Mouse (Mus musculus) hindbrain, embryonic 12.5 days (tissue): ENCODE data around the gene Hoxb7. TPM values are rescaled to one million over a fixed set of nuclear protein-coding genes. Genes with fewer than 3 reads are reported as not detected.
A peak's percentile ranks its signal among the peaks of the same experiment; 100 is the strongest.

Source experiments
- ATAC-seq: fragments of 200-750 bp; cut with Nextera tagmentation; 2 replicates; pipeline ENCODE4 v1.8.0; 2017; ENCODE audit warnings: moderate TSS enrichment; ENCODE audit not compliant: low FRiP score
- H3K27ac ChIP-seq: fragments of 300-500 bp; sonication (generic); 2 replicates; pipeline ENCODE4 v1.5.1; 2016; ENCODE audit warnings: mild to moderate bottlenecking
- H3K27me3 ChIP-seq: fragments of 300-500 bp; sonication (generic); 2 replicates; pipeline ENCODE4 v1.6.1; 2016; ENCODE audit warnings: mild to moderate bottlenecking
- H3K36me3 ChIP-seq: fragments of 300-500 bp; sonication (generic); 2 replicates; pipeline ENCODE4 v1.6.1; 2016; ENCODE audit warnings: mild to moderate bottlenecking
- H3K4me1 ChIP-seq: fragments of 300-500 bp; sonication (generic); 2 replicates; pipeline ENCODE4 v1.6.1; 2016
- H3K4me2 ChIP-seq: fragments of 300-500 bp; sonication (generic); replicated peaks from 2 replicates; pipeline ENCODE4 v1.6.1; 2016; ENCODE audit warnings: mild to moderate bottlenecking
- H3K4me3 ChIP-seq: fragments of 300-500 bp; sonication (generic); 2 replicates; pipeline ENCODE4 v1.5.1; 2016; ENCODE audit warnings: mild to moderate bottlenecking
- H3K9ac ChIP-seq: fragments of 300-500 bp; sonication (generic); 2 replicates; pipeline ENCODE4 v1.6.1; 2016; ENCODE audit warnings: mild to moderate bottlenecking, moderate library complexity
- H3K9me3 ChIP-seq: fragments of 300-500 bp; sonication (generic); replicated peaks from 2 replicates; pipeline ENCODE4 v1.6.1; 2016; ENCODE audit warnings: mild to moderate bottlenecking
- WGBS: fragments of 180-500 bp; shearing (Covaris S2); methylation state at CpG from one replicate; pipeline ENCODE4 v1.1.7; 2016; 5-methylcytosine and 5-hydroxymethylcytosine counted together
- polyA plus RNA-seq: library from polyadenylated mRNA; unstranded; fragments of >200 nt; fragmentation: Nextera tagmentation; extraction: Ambion mirVana; gene quantifications from 2 replicates; pipeline ENCODE4 v1.2.1, GENCODE M21; 2016

Gene Hoxb7
- polyA plus RNA-seq, 1 experiment from 2014 or later: 11.0 TPM

- H3K27ac ChIP-seq: no peak overlapping the region
Measured at GRCm38 (mm10) chr11:96271541-96272011, 14.8 kb upstream of the Hoxb7 start.

DNA sequence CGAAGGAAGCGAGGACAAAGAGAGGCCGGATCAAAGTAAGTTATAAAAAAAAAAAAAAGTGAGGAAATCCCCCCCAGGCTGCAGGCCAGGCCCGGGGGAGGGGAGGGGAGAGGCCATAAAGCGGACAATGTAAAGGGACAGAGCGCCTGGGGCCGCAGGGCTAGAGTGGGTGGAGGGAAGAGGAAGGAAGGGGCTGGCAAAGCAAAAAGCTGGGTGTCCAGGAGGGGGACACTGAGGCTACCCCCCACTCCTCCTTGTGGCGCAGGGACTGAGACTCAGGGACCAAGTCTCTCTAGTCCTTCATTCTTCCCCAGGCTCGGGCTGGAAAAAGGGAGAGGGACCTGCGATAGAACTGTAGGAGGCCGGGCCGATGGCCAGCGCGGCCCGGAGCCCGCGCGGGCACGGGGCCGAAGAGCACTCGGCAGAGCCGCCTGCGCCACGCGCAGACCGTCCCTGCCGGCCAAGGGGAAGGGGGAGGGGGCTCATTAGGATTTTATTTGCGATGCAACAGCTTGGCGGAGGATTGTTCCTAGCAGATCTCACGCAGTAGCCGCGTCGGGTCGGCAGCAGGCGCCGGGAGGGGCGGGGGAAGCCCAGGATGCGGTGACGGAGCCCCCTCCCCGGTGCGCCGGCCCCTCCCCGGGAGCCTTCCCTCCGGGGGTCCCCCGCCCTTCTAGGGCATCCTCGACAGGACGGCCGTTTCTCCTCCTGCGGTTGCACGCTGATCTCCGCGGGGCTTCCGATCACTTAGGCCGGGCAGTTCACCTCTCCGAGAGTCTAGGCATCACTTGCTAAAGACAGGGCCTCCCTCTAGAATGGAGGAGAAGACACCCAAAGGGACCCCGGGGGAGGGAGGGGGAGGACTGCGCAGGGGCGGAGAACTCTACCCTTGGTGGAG lies 14.2 kb upstream of the Hoxb7 start:
- H3K27ac ChIP-seq: no peak overlapping the region
- peaks cover 98% of the 10 kb centered on the region for H3K27me3 ChIP-seq
- H3K4me2 ChIP-seq: 0 out of 2 replicates have a peak overlapping the region, but pooled peaks have one; percentile 15
- no peak for ATAC-seq
- no peaks in the 10 kb centered on the region for H3K36me3 ChIP-seq
- peak overlapping the region; percentile 23; the same call in 1 of the 2 replicates for H3K4me3 ChIP-seq
- 1% methylated on average over 53 of the region's 58 CpGs for WGBS
- peaks cover 6% of the 10 kb centered on the region for H3K4me1 ChIP-seq
- H3K9me3 ChIP-seq: no peaks in the 10 kb centered on the region
- peak overlapping the region; percentile 23; the same call in 1 of the 2 replicates for H3K9ac ChIP-seq

More at GRCm38 (mm10) chr11:96271541-96272011, 14.8 kb upstream of the Hoxb7 start:
- H3K9ac ChIP-seq: no peak overlapping the region; the same call in 1 of the 2 replicates
- H3K4me2 ChIP-seq: 0 out of 2 replicates have a peak overlapping the region, but pooled peaks have one; percentile 15
- H3K4me1 ChIP-seq: peaks cover 6% of the 10 kb centered on the region
- under 1% methylated on average over 52 of the region's 52 CpGs for WGBS
- H3K4me3 ChIP-seq: peak overlapping the region; percentile 23
- no peaks in the 10 kb centered on the region for H3K9me3 ChIP-seq
- no peaks in the 10 kb centered on the region for H3K36me3 ChIP-seq
- H3K27me3 ChIP-seq: peaks cover 98% of the 10 kb centered on the region
- no peak for ATAC-seq

DNA sequence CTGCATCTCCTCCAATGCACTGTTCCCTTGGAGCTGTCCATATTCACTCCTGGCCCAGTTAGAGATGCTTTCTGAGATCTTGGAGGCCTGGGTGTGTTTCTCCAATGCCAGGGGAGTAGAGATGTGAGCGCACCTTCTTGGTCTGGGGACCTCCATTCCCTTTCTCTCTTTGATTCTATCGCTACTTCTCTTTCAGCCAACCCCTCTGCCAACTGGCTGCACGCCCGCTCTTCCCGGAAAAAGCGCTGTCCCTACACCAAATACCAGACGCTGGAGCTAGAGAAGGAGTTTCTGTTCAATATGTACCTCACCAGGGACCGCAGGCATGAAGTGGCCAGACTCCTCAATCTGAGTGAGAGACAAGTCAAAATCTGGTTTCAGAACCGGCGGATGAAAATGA lies 12.0 kb upstream of the Hoxb7 start:
- ATAC-seq: no peak
- Histone ChIP-seq H3K36me3 (no peaks in the 10 kb centered on the region), H3K9me3 (no peaks in the 10 kb centered on the region), H3K27ac (no peak overlapping the region), H3K27me3 (peaks cover 100% of the 10 kb centered on the region), H3K4me1 (peaks cover 6% of the 10 kb centered on the region), H3K4me2 (no peak overlapping the region), H3K9ac (no peak overlapping the region), H3K4me3 (no peak overlapping the region)
- WGBS: 5% methylated on average over 10 of the region's 10 CpGs

DNA sequence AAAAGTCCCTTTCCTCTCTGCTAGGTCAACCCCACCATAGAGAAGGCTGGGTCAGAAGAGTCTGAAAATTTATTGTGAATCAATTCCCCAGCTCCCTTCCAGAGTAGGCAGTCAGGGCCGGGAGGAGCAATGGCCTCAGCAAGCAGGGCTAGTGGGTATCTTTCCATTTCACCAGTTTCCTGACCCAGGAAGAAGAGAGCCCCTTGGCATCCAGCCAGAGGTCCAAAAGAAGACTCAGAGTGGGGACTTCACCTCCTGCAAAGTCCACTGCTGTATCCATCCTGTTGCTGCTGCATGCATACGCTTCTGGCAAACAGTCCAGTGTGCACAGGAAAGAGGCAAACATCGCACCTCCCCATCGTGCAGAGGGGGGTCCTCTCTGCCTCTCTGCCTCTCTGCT lies 10.5 kb upstream of the Hoxb7 start:
- peaks cover 98% of the 10 kb centered on the region for H3K27me3 ChIP-seq
- 3% methylated on average over 4 of the region's 4 CpGs for WGBS

DNA sequence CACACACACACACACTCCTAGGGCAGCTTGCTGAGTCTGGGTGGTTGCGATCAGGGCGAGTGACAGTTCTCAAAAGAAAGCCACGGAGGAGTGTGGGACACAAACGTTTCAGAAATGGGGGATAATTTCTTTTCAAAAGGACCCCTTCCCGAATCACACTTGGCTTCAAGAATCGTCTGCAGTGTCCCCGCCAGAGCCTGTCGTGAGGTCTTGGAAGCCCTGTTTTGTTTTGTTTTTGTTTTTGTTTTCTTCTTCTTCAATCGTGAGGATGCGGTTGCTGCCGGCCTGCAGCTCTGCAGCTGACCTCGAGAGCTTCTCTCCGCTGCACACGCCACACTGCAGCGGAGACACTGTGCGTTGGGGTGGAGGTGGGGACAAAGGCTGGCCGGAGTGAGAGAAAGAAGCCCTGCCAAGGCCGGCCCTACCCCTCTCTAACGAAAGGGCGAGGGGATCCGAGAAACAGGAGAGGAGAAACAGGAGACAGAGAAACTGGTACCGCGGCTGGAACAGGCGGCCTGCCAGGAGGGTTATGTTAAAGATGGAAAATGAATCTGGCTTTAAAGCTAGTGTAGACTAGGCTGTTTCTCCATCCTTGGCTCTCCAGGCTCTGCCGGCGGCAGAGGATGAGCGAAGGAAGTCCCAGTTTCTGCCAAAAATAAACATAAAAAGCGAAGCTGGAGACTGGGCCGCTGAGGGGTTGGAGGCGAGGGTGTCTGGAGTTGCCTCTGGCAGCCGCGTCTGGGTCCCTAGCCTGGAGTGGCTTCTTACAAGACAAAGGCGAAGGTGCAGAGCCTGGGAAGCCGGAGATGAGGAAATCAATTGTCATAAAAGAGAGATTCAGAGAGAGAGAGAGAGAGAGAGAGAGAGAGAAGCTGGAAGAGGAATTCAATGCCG lies 9.0 kb upstream of the Hoxb7 start:
- H3K27me3 ChIP-seq: peaks cover 97% of the 10 kb centered on the region
- no peaks in the 10 kb centered on the region for H3K9me3 ChIP-seq
- no peak overlapping the region for H3K27ac ChIP-seq
- H3K4me1 ChIP-seq: peaks cover 1% of the 10 kb centered on the region
- H3K36me3 ChIP-seq: no peaks in the 10 kb centered on the region
- H3K4me3 ChIP-seq: no peak overlapping the region
- 2% methylated on average over 35 of the region's 35 CpGs for WGBS
- H3K9ac ChIP-seq: no peak overlapping the region
- ATAC-seq: no peak
- H3K4me2 ChIP-seq: no peak overlapping the region

More for the DNA sequence above, 10.5 kb upstream of the Hoxb7 start:
- no peak overlapping the region for H3K27ac ChIP-seq
- H3K4me1 ChIP-seq: peaks cover 6% of the 10 kb centered on the region
- no peak overlapping the region for H3K4me2 ChIP-seq
- no peaks in the 10 kb centered on the region for H3K36me3 ChIP-seq
- no peak overlapping the region for H3K4me3 ChIP-seq
- H3K9ac ChIP-seq: no peak overlapping the region
- H3K9me3 ChIP-seq: no peaks in the 10 kb centered on the region
- no peak for ATAC-seq

- WGBS: 15% methylated on average over 14 of the region's 14 CpGs
- Histone ChIP-seq H3K9ac (no peak overlapping the region), H3K27me3 (peaks cover 97% of the 10 kb centered on the region), H3K4me1 (0 out of 2 replicates have a peak, but pooled peaks cover 2% of the 10 kb centered on the region), H3K9me3 (no peaks in the 10 kb centered on the region), H3K36me3 (no peaks in the 10 kb centered on the region), H3K4me2 (no peak overlapping the region), H3K27ac (no peak overlapping the region), H3K4me3 (no peak overlapping the region)
- ATAC-seq: no peak
Measured at GRCm38 (mm10) chr11:96278324-96278723, 8.1 kb upstream of the Hoxb7 start.

DNA sequence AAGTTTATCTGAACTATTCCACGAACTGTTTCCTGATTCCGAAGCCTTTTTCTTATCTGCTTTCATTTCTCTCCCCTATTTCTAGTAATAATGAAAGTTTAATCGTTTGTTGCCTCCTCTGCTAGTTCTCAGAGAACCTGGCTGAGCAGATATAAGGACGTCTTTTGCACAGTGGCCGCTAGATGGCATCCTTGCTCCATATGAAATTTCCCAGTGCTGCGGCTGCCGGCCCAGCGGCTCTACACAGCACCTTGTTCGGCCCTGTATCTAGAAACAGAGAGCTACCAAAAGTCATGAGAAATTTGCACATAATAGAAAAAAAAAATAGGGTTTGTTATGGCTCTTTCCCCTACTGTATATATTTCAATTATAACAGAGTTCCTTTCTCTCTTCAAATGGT lies 7.7 kb upstream of the Hoxb7 start:
- ATAC-seq: no peak
- no peak overlapping the region for H3K4me3 ChIP-seq
- H3K4me2 ChIP-seq: no peak overlapping the region
- H3K4me1 ChIP-seq: 0 out of 2 replicates have a peak, but pooled peaks cover 2% of the 10 kb centered on the region
- peaks cover 97% of the 10 kb centered on the region for H3K27me3 ChIP-seq
- no peaks in the 10 kb centered on the region for H3K36me3 ChIP-seq
- no peak overlapping the region for H3K27ac ChIP-seq
- H3K9me3 ChIP-seq: no peaks in the 10 kb centered on the region
- 0% methylated on average over 9 of the region's 9 CpGs for WGBS
- H3K9ac ChIP-seq: no peak overlapping the region

DNA sequence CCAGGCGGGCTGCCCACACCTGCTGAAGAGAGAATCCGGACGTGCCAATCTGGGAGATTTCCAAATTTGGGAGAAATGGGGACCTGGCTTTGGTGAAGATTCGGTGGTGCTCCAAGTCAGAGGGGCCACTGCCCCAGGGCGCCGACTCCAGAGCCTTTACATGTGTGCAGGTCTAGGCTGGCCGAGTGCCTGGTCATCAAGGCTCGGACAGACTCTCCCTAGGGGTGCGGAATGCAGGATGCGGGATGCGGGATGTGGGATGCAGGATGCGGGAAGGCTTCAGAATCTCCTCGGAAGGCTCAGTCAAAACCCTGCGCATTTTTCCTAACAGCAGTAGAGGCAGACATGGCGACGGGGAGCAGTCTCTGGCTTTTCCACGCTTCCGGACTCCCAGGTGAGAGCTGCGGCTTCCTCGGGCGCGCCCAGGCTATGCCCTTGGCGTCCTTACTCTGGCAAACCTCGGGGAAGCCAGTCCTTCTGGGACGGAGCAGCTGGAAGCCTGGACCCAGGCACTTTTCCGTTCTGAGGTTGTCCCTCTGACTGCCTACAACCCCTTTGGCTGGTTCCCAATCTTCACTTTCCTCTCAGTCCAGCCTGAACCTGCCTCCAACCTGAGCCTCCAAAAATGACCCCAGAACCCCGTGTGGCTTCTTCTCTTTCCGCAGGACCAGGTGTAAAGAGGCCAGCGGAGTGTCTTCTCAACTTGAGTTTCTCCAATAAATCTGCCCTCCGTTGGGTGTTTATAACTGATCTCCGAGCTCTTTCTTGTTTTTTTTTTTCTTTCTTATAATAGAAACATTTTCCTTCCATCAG lies 6.8 kb upstream of the Hoxb7 start:
- no peaks in the 10 kb centered on the region for H3K9me3 ChIP-seq
- peak overlapping the region; percentile 21 for H3K4me2 ChIP-seq
- peaks cover 8% of the 10 kb centered on the region; the same call in 1 of the 2 replicates for H3K4me1 ChIP-seq
- H3K27ac ChIP-seq: no peak overlapping the region
- peaks cover 97% of the 10 kb centered on the region for H3K27me3 ChIP-seq
- no peak overlapping the region for H3K9ac ChIP-seq
- no peaks in the 10 kb centered on the region for H3K36me3 ChIP-seq
- WGBS: 2% methylated on average over 31 of the region's 31 CpGs
- H3K4me3 ChIP-seq: no peak overlapping the region
- ATAC-seq: no peak

DNA sequence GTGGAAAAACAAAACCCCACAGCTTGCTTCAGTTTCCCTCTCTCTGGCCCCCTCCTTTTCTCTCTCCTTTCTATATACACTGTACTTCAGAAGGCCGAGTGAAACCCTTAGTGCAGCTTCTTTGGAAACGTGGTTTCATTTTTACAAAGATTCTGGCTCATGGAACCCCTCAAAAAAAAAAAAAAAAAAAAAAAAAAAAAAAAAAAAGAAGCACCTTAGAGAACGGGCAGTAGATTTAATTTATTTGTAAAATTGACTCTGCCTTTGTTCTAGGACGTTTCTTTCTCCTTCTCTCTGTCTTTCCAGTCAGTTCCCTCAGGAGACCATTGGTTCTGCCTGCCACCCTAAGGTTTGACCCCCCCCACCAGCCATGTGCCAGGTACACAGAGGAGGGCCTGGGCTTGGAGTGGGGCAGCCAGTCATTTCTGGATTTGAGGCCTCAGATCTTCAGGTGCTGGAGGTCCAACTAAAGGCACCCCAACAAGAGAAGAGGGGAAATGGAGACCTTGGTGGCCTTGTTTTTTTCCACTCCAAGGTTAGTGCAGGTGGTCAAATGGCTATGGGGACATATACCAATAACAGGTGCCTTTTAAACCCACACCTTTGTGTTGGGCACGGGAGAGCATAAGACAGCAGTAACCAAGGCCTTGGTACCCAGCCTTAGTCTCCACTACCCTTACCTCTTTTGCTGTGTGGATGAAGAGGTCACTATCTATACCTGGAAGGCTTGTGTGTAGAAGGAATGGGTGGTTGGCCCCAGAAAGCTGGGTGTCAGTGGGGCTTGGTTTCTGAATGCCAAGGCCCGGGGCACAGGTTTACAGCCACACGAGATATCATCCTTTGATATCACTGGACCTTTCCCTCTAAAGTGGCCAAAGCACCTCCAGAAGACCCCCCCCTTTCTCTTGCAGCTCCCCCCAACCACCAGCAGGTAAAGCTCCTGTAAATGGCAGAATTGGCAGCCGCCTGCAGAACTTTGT lies 5.7 kb upstream of the Hoxb7 start:
- no peak overlapping the region for H3K4me2 ChIP-seq
- peaks cover 97% of the 10 kb centered on the region for H3K27me3 ChIP-seq
- WGBS: 7% methylated on average over 8 of the region's 8 CpGs

GRCm38 (mm10) chr11:96281396-96281795 lies 5.0 kb upstream of the Hoxb7 start:
- ATAC-seq: no peak
- Histone ChIP-seq H3K36me3 (no peaks in the 10 kb centered on the region), H3K9ac (no peak overlapping the region), H3K4me3 (no peak overlapping the region), H3K9me3 (no peaks in the 10 kb centered on the region), H3K27ac (no peak overlapping the region), H3K27me3 (peaks cover 97% of the 10 kb centered on the region), H3K4me1 (peaks cover 11% of the 10 kb centered on the region; the same call in 1 of the 2 replicates), H3K4me2 (no peak overlapping the region)
- WGBS: 5% methylated on average over 18 of the region's 18 CpGs

More for the DNA sequence above, 5.7 kb upstream of the Hoxb7 start:
- Histone ChIP-seq H3K9me3 (no peaks in the 10 kb centered on the region), H3K36me3 (no peaks in the 10 kb centered on the region), H3K27ac (no peak overlapping the region), H3K4me3 (no peak overlapping the region), H3K9ac (no peak overlapping the region), H3K4me1 (peaks cover 11% of the 10 kb centered on the region; the same call in 1 of the 2 replicates)
- ATAC-seq: no peak
